13 mouse cellular contexts compared by ENCODE assay signal in the genomic region with DNA sequence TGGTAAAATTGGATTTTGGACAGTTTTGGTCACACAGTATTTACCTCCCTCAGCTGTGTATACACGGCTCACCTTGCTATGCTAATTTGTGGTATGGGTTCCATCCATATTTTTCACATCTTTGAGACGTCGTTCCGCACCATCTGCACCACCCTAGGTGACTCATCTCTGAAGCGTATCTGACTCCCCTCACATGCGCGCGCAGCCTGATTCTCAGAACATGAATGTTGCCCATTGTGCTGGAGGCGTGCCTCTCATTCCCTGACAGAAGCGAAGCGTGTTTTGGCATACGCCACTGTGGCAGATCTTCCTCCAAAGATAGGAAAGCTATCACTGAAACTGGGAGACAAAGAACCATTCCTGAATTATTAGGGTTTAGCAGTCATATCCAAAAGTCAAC. TPM values are rescaled to one million over a fixed set of nuclear protein-coding genes. Genes with fewer than 3 reads are reported as not detected.
DNase-seq lines count a peak whose midpoint lies in the region.
"Had no signal": no experiment of that assay in that cellular context is flagged by ENCODE, and none has a peak within 500 bp of the region (broad histone marks: within the 10 kb centered on the region; RNA-seq: fewer than 3 reads in every experiment).

No protein-coding gene starts in this region.

- intact Hi-C loops in left cerebral cortex, postnatal 4 days (cut with DNase I): no loop called here
- intact Hi-C loops in left cerebral cortex, postnatal 14 days (cut with DNase I): no loop called here

- DNase-seq in left cerebral cortex, adult 11 months (ENCODE audit: low spot score): peak; percentile 40
- no peak for DNase-seq in left cerebral cortex, postnatal 4 days
- peak; percentile 80 to 91 for DNase-seq in layer of hippocampus, adult 18-20 months (ENCODE audit: low spot score in 2 of 2)
- peak; percentile 60 to 77 for DNase-seq in left cerebral cortex, postnatal 14 days (ENCODE audit: low spot score in 2 of 2)
- no peak for DNase-seq in heart, adult 18-20 months
- no peak for DNase-seq in heart, adult 9 months (ENCODE audit: low spot score in 2 of 2)
- no peak for DNase-seq in cerebellum, adult 8-10 months
- no peak for DNase-seq in heart, adult 8-10 months (ENCODE audit: low spot score)
- DNase-seq: adrenal gland, postnatal 10 days; heart, postnatal 36 days; kidney, adult 9 months; retina, postnatal 1 day; thymus, postnatal 4 days had no signal

RNA-seq across cellular contexts. Expression of gene Bach2, which starts 21.0 kb away (rescaled TPM):
- total RNA-seq in left cerebral cortex, postnatal 4 days (2021): 100 to 1,000 TPM in 1 of 2 experiments, 10 to 100 TPM in 1; 92.7 to 105 TPM
- total RNA-seq in layer of hippocampus, adult 18-20 months (2021): 10 to 100 TPM in 1 of 2 experiments, 1 to 10 TPM in 1; 9.1 to 12.9 TPM
- total RNA-seq in left cerebral cortex, postnatal 14 days (2021): 10 to 100 TPM; 22.4 to 24.8 TPM
- total RNA-seq in heart, adult 18-20 months (2021): 1 to 10 TPM; 4.2 to 6.2 TPM
- 1 to 10 TPM; 2.4 to 6.9 (median 4.2) TPM for total RNA-seq in heart, adult 8-10 months (2022)

Comparison
In these comparisons a context has a peak if more than half of its experiments do, and no peak if none do; other contexts are left out.
1. DNase-seq: peak in left cerebral cortex, adult 11 months (single experiment), layer of hippocampus, adult 18-20 months (2 of 2) and left cerebral cortex, postnatal 14 days (2 of 2); none in left cerebral cortex, postnatal 4 days (single experiment), heart, adult 18-20 months (0 of 2), heart, adult 9 months (0 of 2), cerebellum, adult 8-10 months (single experiment) and heart, adult 8-10 months (single experiment).